Mouse (Mus musculus): Measurements from ENCODE around the gene P2ry13.
A peak's percentile ranks its signal among the peaks of the same experiment; 100 is the strongest.

Gene P2ry13

GRCm38 (mm10) chr3:59210727-59211126 is at the start of gene P2ry13:
Gene P2ry13, minus strand, starts transcription at chr3:59210882.
- no peak for DNase-seq (ENCODE audit: low spot score)

GRCm38 (mm10) chr3:59257740-59258664 is 47.3 kb upstream of the P2ry13 start:
- peak; percentile 42 for DNase-seq (ENCODE audit: low spot score)

- DNase-seq (ENCODE audit: low spot score): no peak
Observed at GRCm38 (mm10) chr3:59250454-59250853, 39.8 kb upstream of the P2ry13 start.

- no peak for DNase-seq (ENCODE audit: low spot score)
Observed at GRCm38 (mm10) chr3:59248031-59248430, 37.3 kb upstream of the P2ry13 start.

GRCm38 (mm10) chr3:59243384-59243783 is 32.7 kb upstream of the P2ry13 start:
- no peak for DNase-seq (ENCODE audit: low spot score)

GRCm38 (mm10) chr3:59234878-59235277 is 24.2 kb upstream of the P2ry13 start:
- peak; percentile 52 for DNase-seq (ENCODE audit: low spot score)

GRCm38 (mm10) chr3:59230912-59231311 is 20.2 kb upstream of the P2ry13 start:
- no peak for DNase-seq (ENCODE audit: low spot score)

- DNase-seq (ENCODE audit: low spot score): peak; percentile 22
Observed at GRCm38 (mm10) chr3:59228730-59229551, 18.3 kb upstream of the P2ry13 start.

GRCm38 (mm10) chr3:59227696-59228095 is 17.0 kb upstream of the P2ry13 start:
- no peak for DNase-seq (ENCODE audit: low spot score)

GRCm38 (mm10) chr3:59225411-59225810 is 14.7 kb upstream of the P2ry13 start:
- DNase-seq (ENCODE audit: low spot score): no peak

GRCm38 (mm10) chr3:59222303-59222702 is 11.6 kb upstream of the P2ry13 start:
- DNase-seq (ENCODE audit: low spot score): no peak

GRCm38 (mm10) chr3:59219326-59219725 is 8.6 kb upstream of the P2ry13 start:
- no peak for DNase-seq (ENCODE audit: low spot score)

- DNase-seq (ENCODE audit: low spot score): no peak
Observed at GRCm38 (mm10) chr3:59217211-59217610, 6.5 kb upstream of the P2ry13 start.

- no peak for DNase-seq (ENCODE audit: low spot score)
Observed at GRCm38 (mm10) chr3:59212404-59212803, 1.7 kb upstream of the P2ry13 start.

- DNase-seq (ENCODE audit: low spot score): no peak
Observed at GRCm38 (mm10) chr3:59211784-59212183, 1.1 kb upstream of the P2ry13 start.

- no peak for DNase-seq (ENCODE audit: low spot score)
Observed at GRCm38 (mm10) chr3:59210089-59210488, 593 bp downstream of the P2ry13 start.

GRCm38 (mm10) chr3:59208650-59209548 is 1.8 kb downstream of the P2ry13 start:
- DNase-seq (ENCODE audit: low spot score): no peak

GRCm38 (mm10) chr3:59205941-59206340 is 4.7 kb downstream of the P2ry13 start:
- DNase-seq (ENCODE audit: low spot score): peak; percentile 38

GRCm38 (mm10) chr3:59204719-59205503 is 5.8 kb downstream of the P2ry13 start:
- no peak for DNase-seq (ENCODE audit: low spot score)

- peak; percentile 41 for DNase-seq (ENCODE audit: low spot score)
Observed at GRCm38 (mm10) chr3:59203802-59204520, 6.7 kb downstream of the P2ry13 start.

Measured in T-cell, adult 2 months (primary cell).